Mouse (Mus musculus) ES-Bruce4 (cell line): ENCODE results near the gene Plpp1. TPM values are rescaled to one million over a fixed set of nuclear protein-coding genes. Genes with fewer than 3 reads are reported as not detected.

Experiments
- H3K27ac ChIP-seq: 2 replicates; pipeline ENCODE4 v1.5.1; 2012; ENCODE audit warnings: low read length, inconsistent platforms; ENCODE audit not compliant: insufficient read depth
- H3K27me3 ChIP-seq: 2 replicates; pipeline ENCODE4 v1.6.1; 2012; ENCODE audit warnings: mild to moderate bottlenecking, low read length, inconsistent platforms; ENCODE audit not compliant: control insufficient read depth, poor library complexity, insufficient read depth, severe bottlenecking
- H3K36me3 ChIP-seq: 2 replicates; pipeline ENCODE4 v1.6.1; 2012; ENCODE audit warnings: inconsistent platforms, mild to moderate bottlenecking, low read length, moderate library complexity; ENCODE audit not compliant: control insufficient read depth, poor library complexity, insufficient read depth, severe bottlenecking
- H3K4me1 ChIP-seq: one replicate; pipeline ENCODE4 v1.8.1; 2011; ENCODE audit warnings: low read length; ENCODE audit not compliant: control insufficient read depth, insufficient read depth
- H3K4me3 ChIP-seq: 2 replicates; pipeline ENCODE4 v1.5.1; 2011; ENCODE audit warnings: low read depth, mild to moderate bottlenecking, low read length
- H3K9ac ChIP-seq: 2 replicates; pipeline ENCODE4 v1.6.1; 2012; ENCODE audit warnings: low read depth, mild to moderate bottlenecking, inconsistent platforms; ENCODE audit not compliant: poor library complexity, severe bottlenecking
- H3K9me3 ChIP-seq: replicated peaks from 2 replicates; pipeline ENCODE4 v1.6.1; 2012; ENCODE audit warnings: mild to moderate bottlenecking, low read length, inconsistent platforms; ENCODE audit not compliant: control insufficient read depth, poor library complexity, insufficient read depth, severe bottlenecking
- CTCF ChIP-seq: IDR thresholded peaks from one replicate; pipeline ENCODE4 v1.8.1; 2011; ENCODE audit warnings: low read depth, low read length
- EP300 ChIP-seq: IDR thresholded peaks from 2 replicates; pipeline ENCODE4 v1.6.1; 2011; ENCODE audit warnings: low read depth, low read length; ENCODE audit not compliant: insufficient read depth
- POLR2A ChIP-seq: IDR thresholded peaks from one replicate; pipeline ENCODE4 v1.8.1; 2011; ENCODE audit warnings: low read length; ENCODE audit not compliant: insufficient read depth
- polyA plus RNA-seq: library from polyadenylated mRNA; stranded (reverse); fragments of >200 nt; gene quantifications from 2 replicates; pipeline ENCODE4 v1.2.4, GENCODE M21; 2011; ENCODE audit warnings: low read depth; ENCODE audit not compliant: missing spikeins, insufficient read depth, insufficient read length

The Plpp1 gene
- polyA plus RNA-seq, 1 experiment: 19.9 TPM

GRCm38 (mm10) chr13:112771447-112772208, 29.0 kb upstream of the Plpp1 start:
- peaks cover 8% of the 10 kb centered on the region; the same call in 1 of the 2 replicates for H3K9me3 ChIP-seq
- peak overlapping the region; percentile 99 for H3K27ac ChIP-seq
- peaks cover 10% of the 10 kb centered on the region for H3K4me1 ChIP-seq
- no peak for TF ChIP-seq CTCF
- no peak for TF ChIP-seq EP300
- no peak for TF ChIP-seq POLR2A
- peak overlapping the region; percentile 88 for H3K9ac ChIP-seq
- no peak overlapping the region for H3K4me3 ChIP-seq
- H3K36me3 ChIP-seq: no peaks in the 10 kb centered on the region
- no peaks in the 10 kb centered on the region for H3K27me3 ChIP-seq

GRCm38 (mm10) chr13:112772252-112772651, 28.3 kb upstream of the Plpp1 start:
- no peaks in the 10 kb centered on the region for H3K27me3 ChIP-seq
- H3K4me3 ChIP-seq: no peak overlapping the region
- H3K9me3 ChIP-seq: peaks cover 5% of the 10 kb centered on the region; the same call in 1 of the 2 replicates
- peak overlapping the region; percentile 99 for H3K27ac ChIP-seq
- H3K4me1 ChIP-seq: peaks cover 10% of the 10 kb centered on the region
- TF ChIP-seq EP300: no peak
- TF ChIP-seq CTCF: no peak
- no peak for TF ChIP-seq POLR2A
- H3K9ac ChIP-seq: peak overlapping the region; percentile 88
- H3K36me3 ChIP-seq: no peaks in the 10 kb centered on the region

GRCm38 (mm10) chr13:112772861-112773260, 27.7 kb upstream of the Plpp1 start:
- no peaks in the 10 kb centered on the region for H3K36me3 ChIP-seq
- no peaks in the 10 kb centered on the region for H3K27me3 ChIP-seq
- no peak overlapping the region for H3K4me3 ChIP-seq
- no peak overlapping the region; the same call in 1 of the 2 replicates for H3K27ac ChIP-seq
- H3K9me3 ChIP-seq: no peaks in the 10 kb centered on the region
- peaks cover 10% of the 10 kb centered on the region for H3K4me1 ChIP-seq
- peak overlapping the region; percentile 88; the same call in 1 of the 2 replicates for H3K9ac ChIP-seq
- TF ChIP-seq POLR2A (no peak), CTCF (no peak), EP300 (no peak)

GRCm38 (mm10) chr13:112773991-112774675, 26.5 kb upstream of the Plpp1 start:
- no peak overlapping the region for H3K9ac ChIP-seq
- no peak for TF ChIP-seq POLR2A
- no peak for TF ChIP-seq CTCF
- no peak for TF ChIP-seq EP300
- H3K27me3 ChIP-seq: no peaks in the 10 kb centered on the region
- H3K27ac ChIP-seq: no peak overlapping the region
- H3K9me3 ChIP-seq: no peaks in the 10 kb centered on the region
- H3K4me3 ChIP-seq: no peak overlapping the region
- H3K4me1 ChIP-seq: peaks cover 10% of the 10 kb centered on the region
- no peaks in the 10 kb centered on the region for H3K36me3 ChIP-seq

GRCm38 (mm10) chr13:112775856-112776255, 24.7 kb upstream of the Plpp1 start:
- H3K27ac ChIP-seq: 0 out of 2 replicates have a peak overlapping the region, but pooled peaks have one; percentile 9
- H3K9ac ChIP-seq: no peak overlapping the region
- H3K4me1 ChIP-seq: peaks cover 2% of the 10 kb centered on the region
- H3K27me3 ChIP-seq: no peaks in the 10 kb centered on the region
- H3K4me3 ChIP-seq: no peak overlapping the region
- no peaks in the 10 kb centered on the region for H3K9me3 ChIP-seq
- TF ChIP-seq POLR2A: no peak
- TF ChIP-seq CTCF: no peak
- TF ChIP-seq EP300: no peak
- no peaks in the 10 kb centered on the region for H3K36me3 ChIP-seq

GRCm38 (mm10) chr13:112778407-112778806, 22.2 kb upstream of the Plpp1 start:
- H3K27ac ChIP-seq: no peak overlapping the region
- no peaks in the 10 kb centered on the region for H3K9me3 ChIP-seq
- no peaks in the 10 kb centered on the region for H3K27me3 ChIP-seq
- no peak overlapping the region for H3K9ac ChIP-seq
- no peak overlapping the region for H3K4me3 ChIP-seq
- no peaks in the 10 kb centered on the region for H3K36me3 ChIP-seq
- TF ChIP-seq EP300: no peak
- no peak for TF ChIP-seq POLR2A
- TF ChIP-seq CTCF: no peak
- H3K4me1 ChIP-seq: no peaks in the 10 kb centered on the region
